Mouse (Mus musculus): ENCODE results near the gene Cbfa2t2. TPM values are rescaled to one million over a fixed set of nuclear protein-coding genes. Genes with fewer than 3 reads are reported as not detected.

The Cbfa2t2 gene
- polyA plus RNA-seq, 1 experiment: 7.5 TPM

GRCm38 (mm10) chr2:154517424-154517823 lies 81.1 kb downstream of the Cbfa2t2 start:
- H3K36me3 ChIP-seq (ENCODE audit: control insufficient read depth, insufficient read depth): peaks cover 13% of the 10 kb centered on the region
- H3K27me3 ChIP-seq (ENCODE audit: control insufficient read depth, insufficient read depth, insufficient read length): no peaks in the 10 kb centered on the region
- H3K4me2 ChIP-seq (ENCODE audit: low read depth): no peak overlapping the region
- TF ChIP-seq MAX (IDR thresholded peaks at IDR 0.05; ENCODE audit: low read depth) (no peak), MYOD1 (IDR thresholded peaks at IDR 0.05; ENCODE audit: control insufficient read depth in 1 of 3, insufficient read length in 2 of 3, low read depth in 2 of 3) (no peak), MYOG (IDR thresholded peaks at IDR 0.05; ENCODE audit: control insufficient read depth in 1 of 3, insufficient read depth in 1 of 3, insufficient read length in 2 of 3, low read depth in 2 of 3) (no peak), CEBPB (IDR thresholded peaks at IDR 0.05; ENCODE audit: insufficient read depth, poor library complexity, severe bottlenecking) (no peak), POLR2A (IDR thresholded peaks at IDR 0.05; ENCODE audit: insufficient read length, low read depth) (no peak), TCF3 (IDR thresholded peaks at IDR 0.05; ENCODE audit: insufficient read length, low read depth) (no peak), USF1 (IDR thresholded peaks at IDR 0.05; ENCODE audit: low read depth) (no peak), E2F4 (IDR thresholded peaks at IDR 0.05; ENCODE audit: insufficient read depth) (no peak), SRF (IDR thresholded peaks at IDR 0.05; ENCODE audit: control insufficient read depth, insufficient read length, low read depth) (no peak), POLR2AphosphoS2 (IDR thresholded peaks at IDR 0.05; ENCODE audit: insufficient read length, low read depth) (no peak), TCF12 (IDR thresholded peaks at IDR 0.05; ENCODE audit: insufficient read depth, poor library complexity, severe bottlenecking) (no peak), REST (IDR thresholded peaks at IDR 0.05; ENCODE audit: insufficient read depth, insufficient read length) (no peak)
- no peak overlapping the region for H3K4me3 ChIP-seq
- no peaks in the 10 kb centered on the region for H3K79me2 ChIP-seq (ENCODE audit: control insufficient read depth, insufficient read depth)
- H3ac ChIP-seq (ENCODE audit: control insufficient read depth, insufficient read length): no peak overlapping the region

GRCm38 (mm10) chr2:154521449-154521848 lies 85.2 kb downstream of the Cbfa2t2 start:
- Histone ChIP-seq H3K36me3 (ENCODE audit: control insufficient read depth, insufficient read depth) (peaks cover 22% of the 10 kb centered on the region), H3K4me3 (no peak overlapping the region), H3K4me2 (ENCODE audit: low read depth) (no peak overlapping the region), H3ac (ENCODE audit: control insufficient read depth, insufficient read length) (no peak overlapping the region), H3K79me2 (ENCODE audit: control insufficient read depth, insufficient read depth) (no peaks in the 10 kb centered on the region), H3K27me3 (ENCODE audit: control insufficient read depth, insufficient read depth, insufficient read length) (no peaks in the 10 kb centered on the region)
- peak; percentile 9 for TF ChIP-seq USF1 (IDR thresholded peaks at IDR 0.05; ENCODE audit: low read depth)
- no peak for TF ChIP-seq TCF3 (IDR thresholded peaks at IDR 0.05; ENCODE audit: insufficient read length, low read depth)

DNA sequence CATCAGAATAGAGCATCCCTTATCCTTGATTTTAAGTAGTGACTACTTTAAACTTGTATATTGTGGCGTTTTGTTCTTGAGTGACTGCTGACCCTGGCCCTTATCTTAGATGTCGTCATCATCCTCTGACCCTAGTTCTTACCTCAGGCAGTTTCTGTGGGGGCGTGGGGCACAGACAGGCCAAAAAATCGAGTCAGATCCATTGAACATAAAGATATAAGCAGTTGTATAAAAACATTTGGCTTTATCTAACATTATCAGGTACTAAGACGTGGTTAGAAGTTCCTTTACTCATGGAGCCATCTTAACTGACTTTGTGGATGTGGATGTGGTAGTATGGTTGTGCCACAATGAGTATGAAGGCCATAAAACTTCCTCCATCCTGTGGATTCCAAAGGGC lies 86.1 kb downstream of the Cbfa2t2 start:
- Histone ChIP-seq H3K4me2 (ENCODE audit: low read depth) (no peak overlapping the region), H3ac (ENCODE audit: control insufficient read depth, insufficient read length) (no peak overlapping the region), H3K4me3 (no peak overlapping the region), H3K27me3 (ENCODE audit: control insufficient read depth, insufficient read depth, insufficient read length) (no peaks in the 10 kb centered on the region), H3K36me3 (ENCODE audit: control insufficient read depth, insufficient read depth) (peaks cover 22% of the 10 kb centered on the region), H3K79me2 (ENCODE audit: control insufficient read depth, insufficient read depth) (no peaks in the 10 kb centered on the region)
- TF ChIP-seq POLR2AphosphoS2 (IDR thresholded peaks at IDR 0.05; ENCODE audit: insufficient read length, low read depth) (no peak), POLR2A (IDR thresholded peaks at IDR 0.05; ENCODE audit: insufficient read length, low read depth) (no peak), MAX (IDR thresholded peaks at IDR 0.05; ENCODE audit: low read depth) (no peak), USF1 (IDR thresholded peaks at IDR 0.05; ENCODE audit: low read depth) (no peak), MYOG (IDR thresholded peaks at IDR 0.05; ENCODE audit: control insufficient read depth in 1 of 3, insufficient read depth in 1 of 3, insufficient read length in 2 of 3, low read depth in 2 of 3) (no peak), REST (IDR thresholded peaks at IDR 0.05; ENCODE audit: insufficient read depth, insufficient read length) (no peak), CEBPB (IDR thresholded peaks at IDR 0.05; ENCODE audit: insufficient read depth, poor library complexity, severe bottlenecking) (no peak), TCF3 (IDR thresholded peaks at IDR 0.05; ENCODE audit: insufficient read length, low read depth) (no peak), E2F4 (IDR thresholded peaks at IDR 0.05; ENCODE audit: insufficient read depth) (no peak), SRF (IDR thresholded peaks at IDR 0.05; ENCODE audit: control insufficient read depth, insufficient read length, low read depth) (no peak), MYOD1 (IDR thresholded peaks at IDR 0.05; ENCODE audit: control insufficient read depth in 1 of 3, insufficient read length in 2 of 3, low read depth in 2 of 3) (no peak), TCF12 (IDR thresholded peaks at IDR 0.05; ENCODE audit: insufficient read depth, poor library complexity, severe bottlenecking) (no peak)

DNA sequence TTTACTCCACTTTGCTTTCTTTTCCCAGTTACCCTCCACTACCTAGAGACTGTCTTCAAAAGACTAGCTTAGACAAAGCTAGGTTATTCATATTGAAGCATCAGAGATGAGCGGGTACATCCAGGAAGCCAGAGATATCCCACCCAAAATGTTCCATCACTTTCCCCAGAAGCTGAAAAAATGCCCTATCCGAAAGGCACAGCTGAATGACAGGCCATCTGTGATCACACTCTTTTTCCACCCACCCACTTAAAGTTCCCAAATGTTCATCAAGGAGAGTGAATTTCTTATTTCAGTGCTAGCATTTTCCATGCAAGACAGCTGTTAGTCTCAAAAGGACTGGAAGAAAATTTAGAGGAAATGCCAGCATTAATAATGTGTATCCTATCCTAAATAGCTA lies 89.0 kb downstream of the Cbfa2t2 start:
- no peaks in the 10 kb centered on the region for H3K79me2 ChIP-seq (ENCODE audit: control insufficient read depth, insufficient read depth)
- H3K27me3 ChIP-seq (ENCODE audit: control insufficient read depth, insufficient read depth, insufficient read length): no peaks in the 10 kb centered on the region
- H3K4me3 ChIP-seq: no peak overlapping the region
- TF ChIP-seq CEBPB (IDR thresholded peaks at IDR 0.05; ENCODE audit: insufficient read depth, poor library complexity, severe bottlenecking) (no peak), MYOG (IDR thresholded peaks at IDR 0.05; ENCODE audit: control insufficient read depth in 1 of 3, insufficient read depth in 1 of 3, insufficient read length in 2 of 3, low read depth in 2 of 3) (no peak), SRF (IDR thresholded peaks at IDR 0.05; ENCODE audit: control insufficient read depth, insufficient read length, low read depth) (no peak), MYOD1 (IDR thresholded peaks at IDR 0.05; ENCODE audit: control insufficient read depth in 1 of 3, insufficient read length in 2 of 3, low read depth in 2 of 3) (no peak), REST (IDR thresholded peaks at IDR 0.05; ENCODE audit: insufficient read depth, insufficient read length) (no peak), TCF3 (IDR thresholded peaks at IDR 0.05; ENCODE audit: insufficient read length, low read depth) (no peak), POLR2A (IDR thresholded peaks at IDR 0.05; ENCODE audit: insufficient read length, low read depth) (no peak), USF1 (IDR thresholded peaks at IDR 0.05; ENCODE audit: low read depth) (no peak), MAX (IDR thresholded peaks at IDR 0.05; ENCODE audit: low read depth) (no peak), E2F4 (IDR thresholded peaks at IDR 0.05; ENCODE audit: insufficient read depth) (no peak), TCF12 (IDR thresholded peaks at IDR 0.05; ENCODE audit: insufficient read depth, poor library complexity, severe bottlenecking) (no peak), POLR2AphosphoS2 (IDR thresholded peaks at IDR 0.05; ENCODE audit: insufficient read length, low read depth) (no peak)
- peaks cover 24% of the 10 kb centered on the region for H3K36me3 ChIP-seq (ENCODE audit: control insufficient read depth, insufficient read depth)
- H3ac ChIP-seq (ENCODE audit: control insufficient read depth, insufficient read length): no peak overlapping the region
- H3K4me2 ChIP-seq (ENCODE audit: low read depth): no peak overlapping the region

- H3K4me3 ChIP-seq: no peak overlapping the region
- peaks cover 32% of the 10 kb centered on the region for H3K36me3 ChIP-seq (ENCODE audit: control insufficient read depth, insufficient read depth)
- no peak for TF ChIP-seq MYOG (IDR thresholded peaks at IDR 0.05; ENCODE audit: control insufficient read depth in 1 of 3, insufficient read depth in 1 of 3, insufficient read length in 2 of 3, low read depth in 2 of 3)
- no peak for TF ChIP-seq REST (IDR thresholded peaks at IDR 0.05; ENCODE audit: insufficient read depth, insufficient read length)
- no peak for TF ChIP-seq SRF (IDR thresholded peaks at IDR 0.05; ENCODE audit: control insufficient read depth, insufficient read length, low read depth)
- TF ChIP-seq MYOD1 (IDR thresholded peaks at IDR 0.05; ENCODE audit: control insufficient read depth in 1 of 3, insufficient read length in 2 of 3, low read depth in 2 of 3): no peak
- no peak for TF ChIP-seq TCF3 (IDR thresholded peaks at IDR 0.05; ENCODE audit: insufficient read length, low read depth)
- no peak for TF ChIP-seq CEBPB (IDR thresholded peaks at IDR 0.05; ENCODE audit: insufficient read depth, poor library complexity, severe bottlenecking)
- no peaks in the 10 kb centered on the region for H3K27me3 ChIP-seq (ENCODE audit: control insufficient read depth, insufficient read depth, insufficient read length)
- no peak overlapping the region for H3ac ChIP-seq (ENCODE audit: control insufficient read depth, insufficient read length)
- no peak overlapping the region for H3K4me2 ChIP-seq (ENCODE audit: low read depth)
- H3K79me2 ChIP-seq (ENCODE audit: control insufficient read depth, insufficient read depth): no peaks in the 10 kb centered on the region
These were observed 90.2 kb downstream of the Cbfa2t2 start for GRCm38 (mm10) chr2:154526531-154526930.

Data from myocyte (in vitro differentiated cells).